Mouse (Mus musculus): ENCODE measurements around the gene Ctse.
"Not testable (repeated sequence)": the region's sequence is repeated elsewhere in the genome, so short reads cannot be mapped to it uniquely, and the experiment has no call there.

The Ctse gene

GRCm38 (mm10) chr1:131637791-131638540, at the start of gene Ctse:
TSS of gene Ctse (plus strand) at chr1:131638306.
- no peak for DNase-seq (ENCODE audit: low spot score in 2 of 2)

DNA sequence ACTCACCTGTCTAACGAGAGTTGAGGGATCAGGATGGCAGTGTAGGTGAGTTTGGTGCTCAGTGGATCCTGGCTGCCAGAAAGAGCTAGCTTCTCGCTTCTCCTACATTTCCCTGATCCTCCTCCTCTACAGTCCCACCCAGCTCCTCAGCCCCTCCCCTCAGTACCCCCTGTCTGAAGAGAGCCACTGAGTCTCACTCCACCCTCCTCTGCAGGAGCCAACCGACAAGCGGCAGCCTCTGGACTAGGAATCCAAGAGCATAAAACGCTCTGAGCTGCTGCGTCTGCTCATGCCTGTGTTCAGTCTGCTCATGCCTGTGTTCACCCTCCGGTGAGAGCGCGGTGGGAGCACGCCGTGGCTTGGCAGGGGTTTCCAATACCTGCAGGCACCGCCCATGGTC, 39.2 kb upstream of the Ctse start, which contains the start of gene Avpr1b:
TSS of gene Avpr1b (plus strand) at position 335 of the 400 bp plus-strand sequence.
- no peak for DNase-seq (ENCODE audit: low spot score in 2 of 2)

- DNase-seq (ENCODE audit: low spot score in 2 of 2), result no peak
Measured at GRCm38 (mm10) chr1:131600314-131600713, 37.8 kb upstream of the Ctse start.

DNA sequence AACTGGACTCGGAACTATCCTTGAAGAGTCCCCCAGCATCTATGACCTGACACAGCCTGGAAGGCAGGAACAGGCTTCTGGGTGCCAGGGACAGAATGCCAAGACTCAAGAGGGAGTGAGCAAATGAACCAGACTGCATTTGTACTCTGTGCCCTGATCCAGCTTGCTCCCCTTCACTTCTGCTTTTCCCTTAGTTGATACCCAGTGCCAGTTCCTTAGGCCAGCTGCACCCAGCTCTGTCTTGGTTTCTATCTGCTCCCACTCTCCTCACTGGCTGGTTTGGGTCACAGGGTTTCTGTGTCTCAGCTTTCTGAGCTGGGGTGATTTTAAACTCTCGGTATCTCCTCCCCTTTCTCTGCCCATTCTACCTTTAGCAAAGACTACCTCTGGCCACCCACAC, 31.4 kb upstream of the Ctse start:
- no peak for DNase-seq (ENCODE audit: low spot score in 2 of 2)

DNA sequence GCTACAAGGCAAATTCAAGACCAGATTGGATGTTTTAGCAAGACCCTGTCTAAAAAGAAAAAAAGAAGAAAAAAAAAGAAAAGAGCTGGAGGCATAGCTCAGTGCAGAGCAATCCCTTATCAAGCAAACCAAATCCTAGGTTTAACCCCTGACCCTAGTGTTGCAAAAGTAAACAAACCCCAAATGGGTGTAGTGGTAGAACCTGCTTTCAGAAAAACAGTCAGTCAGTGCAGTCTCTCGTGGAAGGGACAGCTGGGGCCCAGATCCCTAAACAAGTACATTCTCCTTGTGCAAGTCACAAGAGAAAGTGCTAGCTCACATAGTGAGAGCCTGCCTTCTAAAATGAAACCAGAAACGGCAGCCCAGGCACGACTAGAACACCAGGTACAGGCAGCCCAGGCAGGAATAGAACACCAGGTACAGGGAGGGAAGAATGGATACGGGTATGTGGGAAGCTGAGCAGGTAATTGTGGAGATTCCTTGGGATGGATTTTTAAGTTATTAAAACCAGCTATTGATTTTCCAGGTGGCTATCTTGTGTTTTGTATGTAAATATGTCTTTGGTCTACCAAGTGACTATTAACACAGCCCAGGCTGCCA, 25.4 kb upstream of the Ctse start:
- DNase-seq (ENCODE audit: low spot score in 2 of 2), result no peak

DNA sequence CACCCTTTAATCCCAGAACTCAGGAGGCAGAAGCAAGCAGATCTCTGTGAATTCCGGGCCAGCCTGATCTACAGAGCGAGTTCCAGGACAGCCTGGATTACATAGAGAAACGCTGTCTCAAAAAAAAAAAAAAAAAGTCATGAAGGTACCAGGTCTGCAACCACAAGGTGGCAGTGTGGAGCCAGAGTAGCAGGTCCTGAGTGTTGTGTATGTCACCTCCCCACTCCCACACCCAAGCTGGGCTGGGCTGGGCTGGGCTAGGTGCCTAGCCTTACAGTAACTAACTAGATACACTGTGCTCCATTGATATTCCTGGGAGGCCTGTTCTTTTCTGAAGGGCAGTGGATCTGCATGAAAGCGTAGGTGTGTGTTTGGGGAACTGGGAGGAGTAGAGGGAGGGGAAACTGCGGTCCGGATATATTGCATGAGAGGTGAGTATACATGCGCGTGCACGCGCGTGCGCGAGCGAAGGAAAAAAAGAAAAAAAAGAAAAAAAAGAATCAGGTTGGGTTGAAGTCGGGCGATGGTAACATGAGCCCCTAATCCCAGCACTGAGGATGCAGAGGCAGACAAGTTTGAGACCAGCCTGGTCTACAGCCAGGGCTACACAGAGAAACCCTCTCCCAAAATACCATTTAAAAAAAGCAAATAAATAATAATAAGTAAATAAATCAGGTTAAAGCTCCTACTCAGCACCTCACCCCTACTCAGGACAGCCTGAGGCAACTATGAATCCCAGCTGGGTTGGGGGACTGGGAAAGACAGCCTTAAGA, 24.6 kb upstream of the Ctse start:
- DNase-seq (ENCODE audit: low spot score in 2 of 2), result peak; percentile 26 to 43

GRCm38 (mm10) chr1:131614641-131615040, 23.5 kb upstream of the Ctse start:
- no peak for DNase-seq (ENCODE audit: low spot score in 2 of 2)

GRCm38 (mm10) chr1:131616131-131616530, 22.0 kb upstream of the Ctse start:
- no peak for DNase-seq (ENCODE audit: low spot score in 2 of 2)

GRCm38 (mm10) chr1:131616546-131617220, 21.4 kb upstream of the Ctse start:
- DNase-seq (ENCODE audit: low spot score in 2 of 2), result no peak

DNA sequence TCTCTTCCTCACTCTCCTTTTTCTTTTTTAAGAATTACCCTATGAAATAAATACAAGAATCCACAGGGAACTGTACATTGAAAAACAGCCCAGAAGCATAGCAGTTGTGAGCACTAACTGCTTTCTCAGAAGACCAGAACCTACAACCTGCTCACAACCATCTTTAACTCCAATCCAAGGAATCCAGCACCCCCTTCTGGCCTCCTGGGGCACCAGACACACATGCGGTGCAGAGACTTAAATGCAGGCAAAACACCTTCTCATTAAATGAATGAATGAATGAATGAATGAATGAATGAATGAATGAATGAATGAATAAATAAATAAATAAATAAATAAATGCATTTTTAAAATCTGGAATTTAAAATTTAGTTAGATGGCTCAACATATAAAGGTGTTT, 19.5 kb upstream of the Ctse start:
- DNase-seq (ENCODE audit: low spot score in 2 of 2), result no peak

DNA sequence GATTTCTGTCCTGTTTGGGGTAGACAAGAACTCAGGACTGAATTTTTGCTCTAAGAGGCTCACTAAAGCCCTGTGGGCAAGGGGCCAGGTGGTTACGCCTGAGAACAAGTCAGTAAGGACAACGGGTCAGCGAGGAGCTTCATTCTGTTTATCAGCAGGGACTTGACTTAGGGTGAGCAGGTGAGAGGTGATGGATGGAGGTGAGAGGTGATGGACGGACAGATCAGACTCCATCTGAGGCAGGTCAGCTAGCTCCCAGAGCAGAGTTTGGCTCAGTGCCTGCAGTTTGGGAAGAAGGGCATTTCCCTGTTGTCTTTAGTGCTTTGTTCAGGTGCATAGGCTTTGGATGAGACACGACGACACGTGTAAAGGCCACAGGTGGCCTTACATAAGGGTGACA, 18.8 kb upstream of the Ctse start:
- DNase-seq (ENCODE audit: low spot score in 2 of 2), result no peak

GRCm38 (mm10) chr1:131623644-131624043, 14.5 kb upstream of the Ctse start:
- DNase-seq (ENCODE audit: low spot score in 2 of 2), result no peak

GRCm38 (mm10) chr1:131624175-131624835, 13.8 kb upstream of the Ctse start:
- no peak for DNase-seq (ENCODE audit: low spot score in 2 of 2)

DNA sequence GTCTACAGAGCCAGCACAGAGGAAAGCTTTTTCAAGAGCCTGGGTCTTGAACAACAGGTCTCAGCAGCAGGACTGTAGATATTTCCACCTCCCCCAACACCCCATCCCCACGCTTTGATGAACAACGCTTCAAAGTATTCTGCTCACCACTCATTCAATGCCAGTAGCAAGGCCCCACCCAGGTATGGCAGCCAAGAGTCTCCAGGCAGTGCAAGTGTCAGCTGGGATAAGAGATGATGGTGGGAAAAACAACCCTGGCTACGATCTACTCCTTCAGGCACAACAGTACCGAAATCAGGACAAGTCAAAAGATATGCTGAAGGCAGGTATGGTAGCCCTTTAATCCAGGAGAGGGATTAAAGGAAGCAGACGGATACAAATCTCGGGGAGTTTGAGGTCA, 11.9 kb upstream of the Ctse start:
- no peak for DNase-seq (ENCODE audit: low spot score in 2 of 2)

- not testable (repeated sequence) for DNase-seq (ENCODE audit: low spot score in 2 of 2)
Measured at GRCm38 (mm10) chr1:131632216-131632615, 5.9 kb upstream of the Ctse start.

DNA sequence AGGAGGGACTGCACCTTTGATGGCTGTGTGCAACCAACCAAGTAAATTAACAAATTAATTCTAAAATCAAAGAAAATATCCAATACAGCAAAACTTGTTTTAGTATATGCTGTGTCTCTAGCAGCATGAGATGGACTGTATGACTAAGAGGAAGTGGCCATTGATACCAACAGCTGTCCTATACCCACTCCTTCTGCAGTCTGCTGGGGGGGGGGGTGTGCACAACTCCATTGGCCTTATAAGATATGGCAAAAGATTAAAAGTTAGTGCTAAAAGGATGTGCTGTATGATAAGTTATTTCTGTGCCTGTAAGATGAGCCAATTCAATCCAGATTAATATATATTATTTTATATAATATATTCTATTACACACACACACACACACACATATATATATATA, 3.6 kb upstream of the Ctse start:
- DNase-seq (ENCODE audit: low spot score in 2 of 2), result no peak

GRCm38 (mm10) chr1:131638541-131639421, 675 bp downstream of the Ctse start:
- no peak for DNase-seq (ENCODE audit: low spot score in 2 of 2)

GRCm38 (mm10) chr1:131640062-131640461, 2.0 kb downstream of the Ctse start:
- DNase-seq (ENCODE audit: low spot score in 2 of 2), result no peak

DNA sequence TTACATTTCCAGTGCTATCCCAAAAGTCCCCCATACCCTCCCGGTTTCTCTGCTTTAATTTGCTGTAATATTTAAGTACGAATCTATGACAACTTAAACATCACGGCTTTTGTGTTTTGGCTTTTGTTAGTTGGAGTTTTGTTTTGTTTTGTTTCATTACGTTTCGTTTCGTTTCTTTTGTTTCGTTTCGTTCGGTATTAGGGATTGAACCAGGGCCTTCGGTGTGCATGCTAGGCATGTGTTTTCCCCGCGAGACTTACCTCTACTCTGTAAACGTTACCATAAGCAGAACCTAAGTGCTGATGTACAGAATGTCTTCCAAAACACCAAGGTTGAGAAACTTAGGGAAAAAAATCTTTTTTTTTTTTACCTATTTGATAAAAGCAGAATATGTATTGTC, 3.5 kb downstream of the Ctse start:
- DNase-seq (ENCODE audit: low spot score in 2 of 2), result no peak

GRCm38 (mm10) chr1:131642251-131642650, 4.1 kb downstream of the Ctse start:
- no peak for DNase-seq (ENCODE audit: low spot score in 2 of 2)

Data from frontal cortex, postnatal 10 days (tissue).